Mouse (Mus musculus): ENCODE measurements around the gene Dvl1.

DNA sequence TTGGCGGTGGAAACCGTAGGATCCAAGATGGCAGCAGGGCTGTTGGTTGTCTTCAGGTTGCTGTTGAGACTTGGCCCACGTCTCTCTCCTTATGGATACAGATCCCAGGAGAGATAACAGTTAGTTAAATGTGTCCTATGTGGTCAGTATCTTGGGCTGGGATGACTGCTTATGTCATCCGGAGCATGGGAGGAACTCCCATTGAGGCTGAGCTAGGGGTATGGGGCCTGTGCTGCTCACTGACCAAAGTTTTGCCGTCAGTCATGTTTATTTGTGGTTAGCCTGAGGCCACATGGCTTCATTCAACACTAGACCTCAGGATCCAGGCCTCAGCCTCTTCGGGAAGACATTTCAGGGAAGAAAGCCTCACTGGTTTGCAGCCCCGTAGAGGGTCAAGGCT, 24.2 kb downstream of the Dvl1 start:
- no peak for TF ChIP-seq CTCF (IDR thresholded peaks at IDR 0.05; ENCODE audit: extremely low read depth, insufficient read depth, insufficient read length, insufficient replicate concordance)
- TF ChIP-seq POLR2A (IDR thresholded peaks at IDR 0.05; ENCODE audit: low read depth, low read length) = no peak

Measured in spleen, adult 2 months (tissue).